Mouse (Mus musculus): Measurements from ENCODE around the gene Spef1. TPM values are rescaled to one million over a fixed set of nuclear protein-coding genes. Genes with fewer than 3 reads are reported as not detected.
A peak's percentile ranks its signal among the peaks of the same experiment; 100 is the strongest.
"Not testable (repeated sequence)": the region's sequence is repeated elsewhere in the genome, so short reads cannot be mapped to it uniquely, and the experiment has no call there.

Spef1 gene
- 9.3 and 10.3 TPM in 2 replicates for polyA plus RNA-seq (2014; fragmentation: Nextera tagmentation; extraction: Ambion mirVana)

- peak within 1 kb of the TSS; percentile 48 for H3K27ac ChIP-seq (ENCODE audit: low read depth, low read length)
- H3K9me3 ChIP-seq (ENCODE audit: control insufficient read depth, low read length) = no peaks in the 10 kb centered on the region
- H3K36me3 ChIP-seq (ENCODE audit: control insufficient read depth, insufficient read depth, low read length) = peaks cover 5% of the 10 kb centered on the region
- DNase-seq (ENCODE audit: low spot score) = peak; percentile 93
- peak within 1 kb of the TSS; percentile 44 for H3K4me3 ChIP-seq (ENCODE audit: low read depth, low read length)
- ATAC-seq (replicated peaks; ENCODE audit: low FRiP score) = peak; percentile 81
- peak within 1 kb of the TSS; percentile 65 for H3K4me2 ChIP-seq (ENCODE audit: low read depth, low read length, severe bottlenecking)
- under 1% methylated on average over 43 of the region's 43 CpGs for WGBS
- no peaks in the 10 kb centered on the region for H3K27me3 ChIP-seq (ENCODE audit: control insufficient read depth, insufficient read depth, low read length)
- peaks cover 24% of the 10 kb centered on the region for H3K4me1 ChIP-seq (replicated peaks; ENCODE audit: control insufficient read depth, insufficient read depth, low read length)
- peak within 1 kb of the TSS; percentile 89 for H3K9ac ChIP-seq (ENCODE audit: low read length)
These were observed at the start of gene Spef1, which contains the start of gene Cdc25b for GRCm38 (mm10) chr2:131186771-131187601. Gene Spef1, minus strand, starts transcription at chr2:131187282. Gene Cdc25b, plus strand, starts transcription at chr2:131186949.

- H3K9ac ChIP-seq (ENCODE audit: low read length) = no peak overlapping the region
- H3K27ac ChIP-seq (ENCODE audit: low read depth, low read length) = no peak overlapping the region
- no peak overlapping the region; the same call in 1 of the 2 replicates for H3K4me3 ChIP-seq (ENCODE audit: low read depth, low read length)
- WGBS = 81% methylated on average over 7 of the region's 7 CpGs
- peaks cover 4% of the 10 kb centered on the region; the same call in 1 of the 2 replicates for H3K4me1 ChIP-seq (replicated peaks; ENCODE audit: control insufficient read depth, insufficient read depth, low read length)
- DNase-seq (ENCODE audit: low spot score) (no peak), ATAC-seq (replicated peaks; ENCODE audit: low FRiP score) (no peak)
- no peaks in the 10 kb centered on the region for H3K9me3 ChIP-seq (ENCODE audit: control insufficient read depth, low read length)
- no peaks in the 10 kb centered on the region for H3K36me3 ChIP-seq (ENCODE audit: control insufficient read depth, insufficient read depth, low read length)
- H3K27me3 ChIP-seq (ENCODE audit: control insufficient read depth, insufficient read depth, low read length) = no peaks in the 10 kb centered on the region
- H3K4me2 ChIP-seq (ENCODE audit: low read depth, low read length, severe bottlenecking) = peak overlapping the region; percentile 86; the same call in 1 of the 2 replicates
These were observed 48.0 kb upstream of the Spef1 start for GRCm38 (mm10) chr2:131234970-131235635.

GRCm38 (mm10) chr2:131234127-131234650, 47.1 kb upstream of the Spef1 start:
- Histone ChIP-seq H3K27ac (ENCODE audit: low read depth, low read length) (no peak overlapping the region), H3K4me2 (ENCODE audit: low read depth, low read length, severe bottlenecking) (peak overlapping the region; percentile 86), H3K4me1 (replicated peaks; ENCODE audit: control insufficient read depth, insufficient read depth, low read length) (peaks cover 4% of the 10 kb centered on the region; the same call in 1 of the 2 replicates), H3K27me3 (ENCODE audit: control insufficient read depth, insufficient read depth, low read length) (no peaks in the 10 kb centered on the region), H3K36me3 (ENCODE audit: control insufficient read depth, insufficient read depth, low read length) (no peaks in the 10 kb centered on the region), H3K9me3 (ENCODE audit: control insufficient read depth, low read length) (no peaks in the 10 kb centered on the region), H3K4me3 (ENCODE audit: low read depth, low read length) (peak overlapping the region; percentile 56), H3K9ac (ENCODE audit: low read length) (peak overlapping the region; percentile 73)
- ATAC-seq (replicated peaks; ENCODE audit: low FRiP score) (peak; percentile 40), DNase-seq (ENCODE audit: low spot score) (no peak)
- 15% methylated on average over 28 of the region's 28 CpGs for whole genome bisulfite sequencing

GRCm38 (mm10) chr2:131233307-131234126, 46.4 kb upstream of the Spef1 start, which contains the start of gene Mavs:
Gene Mavs, plus strand, starts transcription at chr2:131234063.
- Histone ChIP-seq H3K9ac (ENCODE audit: low read length) (peak within 1 kb of the TSS; percentile 73), H3K9me3 (ENCODE audit: control insufficient read depth, low read length) (no peaks in the 10 kb centered on the region), H3K4me1 (replicated peaks; ENCODE audit: control insufficient read depth, insufficient read depth, low read length) (peaks cover 4% of the 10 kb centered on the region; the same call in 1 of the 2 replicates), H3K4me3 (ENCODE audit: low read depth, low read length) (peak within 1 kb of the TSS; percentile 56), H3K27me3 (ENCODE audit: control insufficient read depth, insufficient read depth, low read length) (no peaks in the 10 kb centered on the region), H3K4me2 (ENCODE audit: low read depth, low read length, severe bottlenecking) (peak within 1 kb of the TSS; percentile 86), H3K27ac (ENCODE audit: low read depth, low read length) (peak within 1 kb of the TSS; percentile 14; the same call in 1 of the 2 replicates), H3K36me3 (ENCODE audit: control insufficient read depth, insufficient read depth, low read length) (no peaks in the 10 kb centered on the region)
- peak; percentile 98 for DNase-seq (ENCODE audit: low spot score)
- peak; percentile 100 for ATAC-seq (replicated peaks; ENCODE audit: low FRiP score)
- 7% methylated on average over 29 of the region's 29 CpGs for WGBS

- no peak overlapping the region for H3K9ac ChIP-seq (ENCODE audit: low read length)
- DNase-seq (ENCODE audit: low spot score) (no peak), ATAC-seq (replicated peaks; ENCODE audit: low FRiP score) (no peak)
- H3K4me1 ChIP-seq (replicated peaks; ENCODE audit: control insufficient read depth, insufficient read depth, low read length) = peaks cover 4% of the 10 kb centered on the region; the same call in 1 of the 2 replicates
- no peaks in the 10 kb centered on the region for H3K9me3 ChIP-seq (ENCODE audit: control insufficient read depth, low read length)
- no peak overlapping the region for H3K4me2 ChIP-seq (ENCODE audit: low read depth, low read length, severe bottlenecking)
- no peaks in the 10 kb centered on the region for H3K27me3 ChIP-seq (ENCODE audit: control insufficient read depth, insufficient read depth, low read length)
- no peaks in the 10 kb centered on the region for H3K36me3 ChIP-seq (ENCODE audit: control insufficient read depth, insufficient read depth, low read length)
- 84% methylated on average over 2 of the region's 2 CpGs for WGBS
- H3K4me3 ChIP-seq (ENCODE audit: low read depth, low read length) = no peak overlapping the region
- no peak overlapping the region for H3K27ac ChIP-seq (ENCODE audit: low read depth, low read length)
These were observed 45.5 kb upstream of the Spef1 start for GRCm38 (mm10) chr2:131232558-131232957.

GRCm38 (mm10) chr2:131227243-131227642, 40.2 kb upstream of the Spef1 start:
- H3K4me2 ChIP-seq (ENCODE audit: low read depth, low read length, severe bottlenecking) = no peak overlapping the region
- no peak overlapping the region for H3K4me3 ChIP-seq (ENCODE audit: low read depth, low read length)
- no peaks in the 10 kb centered on the region for H3K36me3 ChIP-seq (ENCODE audit: control insufficient read depth, insufficient read depth, low read length)
- no peaks in the 10 kb centered on the region for H3K4me1 ChIP-seq (replicated peaks; ENCODE audit: control insufficient read depth, insufficient read depth, low read length)
- DNase-seq (ENCODE audit: low spot score) = no peak
- H3K27ac ChIP-seq (ENCODE audit: low read depth, low read length) = no peak overlapping the region
- no peaks in the 10 kb centered on the region for H3K9me3 ChIP-seq (ENCODE audit: control insufficient read depth, low read length)
- no peak overlapping the region for H3K9ac ChIP-seq (ENCODE audit: low read length)
- WGBS = 91% methylated on average over 3 of the region's 3 CpGs
- H3K27me3 ChIP-seq (ENCODE audit: control insufficient read depth, insufficient read depth, low read length) = no peaks in the 10 kb centered on the region
- no peak for ATAC-seq (replicated peaks; ENCODE audit: low FRiP score)

GRCm38 (mm10) chr2:131226669-131227068, 39.6 kb upstream of the Spef1 start:
- H3K9me3 ChIP-seq (ENCODE audit: control insufficient read depth, low read length); H3K9ac ChIP-seq (ENCODE audit: low read length); H3K4me2 ChIP-seq (ENCODE audit: low read depth, low read length, severe bottlenecking); H3K27ac ChIP-seq (ENCODE audit: low read depth, low read length); ATAC-seq (replicated peaks; ENCODE audit: low FRiP score); H3K4me1 ChIP-seq (replicated peaks; ENCODE audit: control insufficient read depth, insufficient read depth, low read length); DNase-seq (ENCODE audit: low spot score); H3K36me3 ChIP-seq (ENCODE audit: control insufficient read depth, insufficient read depth, low read length); H3K4me3 ChIP-seq (ENCODE audit: low read depth, low read length); H3K27me3 ChIP-seq (ENCODE audit: control insufficient read depth, insufficient read depth, low read length): not testable (repeated sequence)
- WGBS = 72% methylated on average over 2 of the region's 2 CpGs

GRCm38 (mm10) chr2:131225178-131225577, 38.1 kb upstream of the Spef1 start:
- 93% methylated on average over 6 of the region's 6 CpGs for WGBS
- no peaks in the 10 kb centered on the region for H3K4me1 ChIP-seq (replicated peaks; ENCODE audit: control insufficient read depth, insufficient read depth, low read length)
- no peak for DNase-seq (ENCODE audit: low spot score)

More at GRCm38 (mm10) chr2:131225178-131225577, 38.1 kb upstream of the Spef1 start:
- H3K36me3 ChIP-seq (ENCODE audit: control insufficient read depth, insufficient read depth, low read length) = no peaks in the 10 kb centered on the region
- H3K4me3 ChIP-seq (ENCODE audit: low read depth, low read length) = no peak overlapping the region
- H3K27ac ChIP-seq (ENCODE audit: low read depth, low read length) = no peak overlapping the region
- H3K27me3 ChIP-seq (ENCODE audit: control insufficient read depth, insufficient read depth, low read length) = no peaks in the 10 kb centered on the region
- H3K9ac ChIP-seq (ENCODE audit: low read length) = no peak overlapping the region
- no peaks in the 10 kb centered on the region for H3K9me3 ChIP-seq (ENCODE audit: control insufficient read depth, low read length)
- no peak overlapping the region for H3K4me2 ChIP-seq (ENCODE audit: low read depth, low read length, severe bottlenecking)
- no peak for ATAC-seq (replicated peaks; ENCODE audit: low FRiP score)

All from forebrain, embryonic 11.5 days (tissue).